Mouse (Mus musculus): ENCODE measurements at regions not wholly inside any gene's neighbourhood (a gene's known extent, or its start where the extent isn't known, plus 50 kb on each side); places are given as distances from the start of the nearest gene placed in this dataset.
A peak's percentile ranks its signal among the peaks of the same experiment; 100 is the strongest.

- 94% methylated on average over 4 of the region's 4 CpGs for WGBS
- Histone ChIP-seq H3K4me3 (replicated peaks) (no peak overlapping the region), H3K27me3 (no peaks in the 10 kb centered on the region), H3K4me1 (no peaks in the 10 kb centered on the region), H3K4me2 (no peak overlapping the region), H3K9ac (no peak overlapping the region), H3K36me3 (replicated peaks) (no peaks in the 10 kb centered on the region), H3K27ac (no peak overlapping the region), H3K9me3 (peaks cover 8% of the 10 kb centered on the region; the same call in 1 of the 2 replicates)
- no peak for ATAC-seq (ENCODE audit: low FRiP score)
Measured at GRCm38 (mm10) chr6:127276362-127276761, 124.4 kb upstream of the Ccnd2 start.

- 81% methylated on average over 4 of the region's 4 CpGs for WGBS
- Histone ChIP-seq H3K9me3 (peaks cover 5% of the 10 kb centered on the region; the same call in 1 of the 2 replicates), H3K4me1 (no peaks in the 10 kb centered on the region), H3K36me3 (replicated peaks) (no peaks in the 10 kb centered on the region), H3K27me3 (no peaks in the 10 kb centered on the region), H3K4me2 (no peak overlapping the region), H3K4me3 (replicated peaks) (no peak overlapping the region), H3K27ac (no peak overlapping the region), H3K9ac (no peak overlapping the region)
- no peak for ATAC-seq (ENCODE audit: low FRiP score)
Measured at GRCm38 (mm10) chr6:127278402-127278801, 126.4 kb upstream of the Ccnd2 start.

DNA sequence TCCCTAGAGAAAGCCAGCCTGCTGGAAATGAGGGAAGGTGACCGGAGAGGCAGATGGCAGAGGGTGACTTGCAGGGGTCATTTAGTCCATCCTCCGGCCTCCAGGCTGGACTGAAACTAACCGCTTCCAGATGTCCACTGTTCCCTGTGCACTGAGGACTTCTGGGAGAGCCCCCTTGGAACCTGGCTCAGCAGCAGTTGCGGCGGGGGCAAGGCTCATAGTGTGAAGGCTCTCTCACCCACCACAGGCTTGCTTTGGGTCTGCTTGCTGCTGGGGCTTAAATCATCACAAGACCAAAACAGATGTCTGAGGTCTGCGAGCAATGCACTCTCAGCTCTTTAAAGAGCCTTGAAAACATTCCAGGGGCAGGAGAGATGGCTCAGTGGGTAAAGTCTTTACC lies 132.2 kb upstream of the Ccnd2 start:
- no peak overlapping the region for H3K27ac ChIP-seq
- H3K4me3 ChIP-seq (replicated peaks) = no peak overlapping the region
- 71% methylated on average over 6 of the region's 6 CpGs for WGBS
- no peak for ATAC-seq (ENCODE audit: low FRiP score)
- no peak overlapping the region for H3K4me2 ChIP-seq
- H3K9ac ChIP-seq = no peak overlapping the region
- H3K4me1 ChIP-seq = no peaks in the 10 kb centered on the region
- no peaks in the 10 kb centered on the region for H3K9me3 ChIP-seq
- H3K27me3 ChIP-seq = no peaks in the 10 kb centered on the region
- H3K36me3 ChIP-seq (replicated peaks) = no peaks in the 10 kb centered on the region

DNA sequence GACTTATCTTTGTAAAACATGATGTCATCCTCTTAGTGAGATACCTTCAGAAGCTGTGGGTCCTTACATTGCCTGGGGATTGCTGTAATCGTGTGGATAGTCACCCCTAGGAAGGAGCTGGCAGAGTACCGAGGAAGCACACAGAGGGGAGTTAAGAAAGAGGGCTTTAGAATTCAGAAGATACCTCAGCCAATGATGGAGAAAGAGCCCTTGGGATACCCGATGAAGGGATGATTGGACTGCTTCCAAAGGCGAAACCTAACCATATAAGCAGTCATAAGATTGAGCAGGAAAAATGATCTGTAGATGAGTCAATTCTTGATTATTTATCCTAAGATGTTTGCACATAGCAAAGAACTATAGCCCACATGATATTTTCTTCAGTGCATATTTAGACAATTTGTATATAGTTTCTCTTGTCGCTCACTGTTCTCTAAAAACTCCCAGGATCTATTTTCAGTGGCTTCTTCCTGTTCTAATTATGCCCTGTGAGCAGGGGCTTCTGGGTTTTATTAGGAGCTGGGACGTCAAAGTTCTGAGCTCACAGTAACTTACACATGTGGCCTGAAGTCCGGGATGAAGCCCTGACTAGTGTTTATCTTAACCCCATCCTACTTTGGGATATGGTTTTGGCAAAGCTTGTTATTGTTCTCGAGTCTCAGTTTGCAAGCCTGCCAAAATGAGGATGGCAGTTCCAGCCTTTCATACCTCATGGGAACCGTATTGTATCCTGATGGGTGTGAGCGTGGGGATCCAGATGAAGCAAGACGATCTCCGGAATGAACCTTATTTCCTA lies 134.9 kb upstream of the Ccnd2 start:
- Histone ChIP-seq H3K9me3 (no peaks in the 10 kb centered on the region), H3K27me3 (no peaks in the 10 kb centered on the region), H3K36me3 (replicated peaks) (no peaks in the 10 kb centered on the region), H3K4me3 (replicated peaks) (no peak overlapping the region), H3K27ac (no peak overlapping the region), H3K9ac (no peak overlapping the region), H3K4me1 (no peaks in the 10 kb centered on the region), H3K4me2 (no peak overlapping the region)
- ATAC-seq (ENCODE audit: low FRiP score) = no peak
- 78% methylated on average over 12 of the region's 12 CpGs for WGBS

DNA sequence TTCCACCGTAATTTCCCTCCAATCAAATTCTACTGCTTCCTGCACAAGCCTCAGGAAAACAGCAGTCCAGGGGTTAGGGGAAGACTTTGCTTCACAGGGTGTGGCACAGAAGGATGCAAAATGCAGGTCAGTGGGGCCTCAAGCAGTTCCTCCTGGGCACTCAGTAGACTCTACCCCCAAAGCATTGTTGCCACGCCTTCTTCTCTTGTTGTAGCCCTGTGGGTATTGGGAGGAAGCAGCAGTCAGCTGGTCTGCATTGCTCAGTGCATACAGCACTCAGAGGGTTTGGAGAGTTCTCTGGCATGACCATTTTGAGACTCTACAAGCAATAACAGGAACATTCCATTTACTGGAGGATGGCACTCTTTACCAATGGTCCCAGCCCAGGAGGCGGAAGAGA lies 137.0 kb upstream of the Ccnd2 start:
- no peak for ATAC-seq (ENCODE audit: low FRiP score)
- no peak overlapping the region for H3K9ac ChIP-seq
- H3K4me3 ChIP-seq (replicated peaks) = no peak overlapping the region
- H3K9me3 ChIP-seq = no peaks in the 10 kb centered on the region
- no peak overlapping the region for H3K27ac ChIP-seq
- no peak overlapping the region for H3K4me2 ChIP-seq
- 87% methylated on average over 3 of the region's 3 CpGs for WGBS
- H3K4me1 ChIP-seq = no peaks in the 10 kb centered on the region
- H3K36me3 ChIP-seq (replicated peaks) = no peaks in the 10 kb centered on the region
- H3K27me3 ChIP-seq = no peaks in the 10 kb centered on the region

- 60% methylated on average over 7 of the region's 7 CpGs for WGBS
- Histone ChIP-seq H3K27me3 (no peaks in the 10 kb centered on the region), H3K9ac (no peak overlapping the region), H3K9me3 (no peaks in the 10 kb centered on the region), H3K4me3 (replicated peaks) (no peak overlapping the region), H3K36me3 (replicated peaks) (no peaks in the 10 kb centered on the region), H3K27ac (no peak overlapping the region), H3K4me1 (no peaks in the 10 kb centered on the region), H3K4me2 (no peak overlapping the region)
- ATAC-seq (ENCODE audit: low FRiP score) = no peak
Measured at GRCm38 (mm10) chr6:127291937-127292336, 139.9 kb upstream of the Ccnd2 start.

DNA sequence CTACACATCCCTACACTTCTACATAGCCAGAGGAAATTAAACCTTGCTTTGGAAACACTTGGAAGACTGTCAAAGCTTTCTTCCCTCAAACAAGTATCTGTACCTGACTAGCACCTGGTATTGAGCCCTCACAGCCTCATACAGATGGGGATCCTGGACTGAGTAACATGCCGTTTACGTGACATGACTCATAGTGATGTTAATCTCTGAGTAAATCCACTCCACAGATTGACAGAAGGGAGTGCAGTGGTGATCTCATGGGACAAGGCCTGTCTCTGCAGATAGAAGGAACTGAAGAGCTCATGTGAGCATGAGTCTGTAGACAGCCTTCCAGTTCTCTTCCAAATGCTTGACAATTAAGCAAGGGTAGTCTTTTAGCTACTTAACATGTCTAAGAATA lies 141.8 kb upstream of the Ccnd2 start:
- no peaks in the 10 kb centered on the region for H3K9me3 ChIP-seq
- H3K4me1 ChIP-seq = no peaks in the 10 kb centered on the region
- no peak for ATAC-seq (ENCODE audit: low FRiP score)
- no peaks in the 10 kb centered on the region for H3K36me3 ChIP-seq (replicated peaks)
- H3K27ac ChIP-seq = no peak overlapping the region
- H3K27me3 ChIP-seq = no peaks in the 10 kb centered on the region
- 95% methylated on average over 2 of the region's 2 CpGs for WGBS
- H3K9ac ChIP-seq = no peak overlapping the region
- H3K4me2 ChIP-seq = no peak overlapping the region
- H3K4me3 ChIP-seq (replicated peaks) = no peak overlapping the region

GRCm38 (mm10) chr6:127298105-127298504 lies 146.1 kb upstream of the Ccnd2 start:
- Histone ChIP-seq H3K36me3 (replicated peaks) (no peaks in the 10 kb centered on the region), H3K4me2 (no peak overlapping the region), H3K4me1 (no peaks in the 10 kb centered on the region), H3K27me3 (no peaks in the 10 kb centered on the region), H3K9me3 (no peaks in the 10 kb centered on the region), H3K27ac (no peak overlapping the region), H3K9ac (no peak overlapping the region), H3K4me3 (replicated peaks) (no peak overlapping the region)
- 81% methylated on average over 7 of the region's 7 CpGs for WGBS
- ATAC-seq (ENCODE audit: low FRiP score) = no peak

- H3K9ac ChIP-seq = no peak overlapping the region
- no peaks in the 10 kb centered on the region for H3K9me3 ChIP-seq
- no peak overlapping the region for H3K4me2 ChIP-seq
- no peaks in the 10 kb centered on the region for H3K4me1 ChIP-seq
- H3K27ac ChIP-seq = no peak overlapping the region
- no peak overlapping the region for H3K4me3 ChIP-seq (replicated peaks)
- 86% methylated on average over 9 of the region's 9 CpGs for WGBS
- no peak for ATAC-seq (ENCODE audit: low FRiP score)
- H3K36me3 ChIP-seq (replicated peaks) = no peaks in the 10 kb centered on the region
- H3K27me3 ChIP-seq = no peaks in the 10 kb centered on the region
Measured at GRCm38 (mm10) chr6:127311192-127312054, 135.2 kb upstream of the Parp11 start.

- Histone ChIP-seq H3K27ac (peak overlapping the region; percentile 75), H3K36me3 (replicated peaks) (no peaks in the 10 kb centered on the region), H3K4me3 (replicated peaks) (no peak overlapping the region), H3K9me3 (no peaks in the 10 kb centered on the region), H3K27me3 (no peaks in the 10 kb centered on the region), H3K4me2 (no peak overlapping the region), H3K4me1 (peaks cover 21% of the 10 kb centered on the region), H3K9ac (no peak overlapping the region)
- peak; percentile 30; the same call in 1 of the 2 replicates for ATAC-seq (ENCODE audit: low FRiP score)
- WGBS = 7% methylated on average over 1 of the region's 1 CpGs
Measured at GRCm38 (mm10) chr6:127317309-127317708, 129.3 kb upstream of the Parp11 start.

GRCm38 (mm10) chr6:127318746-127319582 lies 127.7 kb upstream of the Parp11 start:
- no peaks in the 10 kb centered on the region for H3K27me3 ChIP-seq
- H3K27ac ChIP-seq = peak overlapping the region; percentile 75
- no peak overlapping the region for H3K9ac ChIP-seq
- WGBS = 28% methylated on average over 8 of the region's 8 CpGs
- peaks cover 21% of the 10 kb centered on the region for H3K4me1 ChIP-seq
- no peaks in the 10 kb centered on the region for H3K36me3 ChIP-seq (replicated peaks)
- no peak overlapping the region for H3K4me2 ChIP-seq
- H3K4me3 ChIP-seq (replicated peaks) = no peak overlapping the region
- no peaks in the 10 kb centered on the region for H3K9me3 ChIP-seq
- ATAC-seq (ENCODE audit: low FRiP score) = peak; percentile 92

- no peak overlapping the region for H3K4me3 ChIP-seq (replicated peaks)
- no peaks in the 10 kb centered on the region for H3K27me3 ChIP-seq
- H3K36me3 ChIP-seq (replicated peaks) = no peaks in the 10 kb centered on the region
- no peak overlapping the region for H3K4me2 ChIP-seq
- WGBS = 92% methylated on average over 4 of the region's 4 CpGs
- no peak overlapping the region for H3K27ac ChIP-seq
- no peak for ATAC-seq (ENCODE audit: low FRiP score)
- H3K9ac ChIP-seq = no peak overlapping the region
- H3K4me1 ChIP-seq = peaks cover 32% of the 10 kb centered on the region
- no peaks in the 10 kb centered on the region for H3K9me3 ChIP-seq
Measured at GRCm38 (mm10) chr6:127320600-127320999, 126.0 kb upstream of the Parp11 start.
